Mouse (Mus musculus) heart, postnatal 4 days (tissue): ENCODE results near the gene Dvl1. TPM values are rescaled to one million over a fixed set of nuclear protein-coding genes. Genes with fewer than 3 reads are reported as not detected.

Experiments used
- DNase-seq: peaks from one replicate; pipeline ENCODE4 v3.0.0; 2021
- total RNA-seq, 2 experiments: library from RNA; stranded (reverse); gene quantifications; 2 replicates each; pipeline ENCODE4 v1.2.3; 2021

Gene Dvl1
- total RNA-seq, 2 experiments from 2014 or later: 32.8 to 33.2 TPM

GRCm38 (mm10) chr4:155908751-155909150 lies 61.5 kb downstream of the Dvl1 start:
- DNase-seq: peak; percentile 3

Other genes with a start within 250 kb of the Dvl1 start
- 10 to 100 TPM; 15.6 to 16.5 TPM for gene Slc35e2, start 246.0 kb upstream of the Dvl1 start, total RNA-seq
- 10 to 100 TPM; 30.1 to 32.3 TPM for gene Cdk11b, start 222.5 kb upstream of the Dvl1 start, total RNA-seq
- gene Gm10563, start 202.0 kb upstream of the Dvl1 start, total RNA-seq: not detected
- 10 to 100 TPM; 32.3 to 33.1 TPM for gene Mmp23, start 194.0 kb upstream of the Dvl1 start, total RNA-seq
- gene Mib2, start 178.2 kb upstream of the Dvl1 start, total RNA-seq: 10 to 100 TPM; 15.9 to 17.7 TPM
- 1 to 10 TPM; 3.5 to 4.7 TPM for gene Fndc10, start 153.1 kb upstream of the Dvl1 start, total RNA-seq
- 10 to 100 TPM; 60.3 to 64.9 TPM for gene Ssu72, start 142.6 kb upstream of the Dvl1 start, total RNA-seq
- under 1 TPM; 0.36 to 0.43 TPM for gene Tmem240, start 112.6 kb upstream of the Dvl1 start, total RNA-seq
- 10 to 100 TPM; 82.7 to 89.7 TPM for gene Atad3a, start 86.3 kb upstream of the Dvl1 start, total RNA-seq
- 10 to 100 TPM; 11.5 to 12.5 TPM for gene Vwa1, start 72.7 kb upstream of the Dvl1 start, total RNA-seq
- gene Tmem88b, start 61.5 kb upstream of the Dvl1 start, total RNA-seq: 1 to 10 TPM; 4.6 to 4.9 TPM
- gene Ankrd65, start 57.0 kb upstream of the Dvl1 start, total RNA-seq: not detected
- gene Mrpl20, start 44.5 kb upstream of the Dvl1 start, total RNA-seq: 10 to 100 TPM; 78.1 to 95.5 TPM
- gene Ccnl2, start 34.9 kb upstream of the Dvl1 start, total RNA-seq: 10 to 100 TPM; 58.2 to 59.4 TPM
- gene Aurkaip1, start 16.1 kb upstream of the Dvl1 start, total RNA-seq: 10 to 100 TPM; 78.9 to 84.2 TPM
- 10 to 100 TPM; 49.4 to 49.5 TPM for gene Mxra8, start 7.7 kb upstream of the Dvl1 start, total RNA-seq
- gene Tas1r3, start 16.0 kb downstream of the Dvl1 start, total RNA-seq: under 1 TPM; 0.14 to 0.20 TPM
- 10 to 100 TPM in 1 of 2 experiments, 1 to 10 TPM in 1; 6.6 to 11.2 TPM for gene Cptp, start 22.0 kb downstream of the Dvl1 start, total RNA-seq
- 10 to 100 TPM; 16.0 to 19.2 TPM for gene Ints11, start 22.1 kb downstream of the Dvl1 start, total RNA-seq
- gene Pusl1, start 44.4 kb downstream of the Dvl1 start, total RNA-seq: 10 to 100 TPM; 18.3 to 23.1 TPM
- 10 to 100 TPM; 16.9 to 21.4 TPM for gene Acap3, start 44.4 kb downstream of the Dvl1 start, total RNA-seq
- 10 to 100 TPM; 72.4 to 81.4 TPM for gene Ube2j2, start 96.4 kb downstream of the Dvl1 start, total RNA-seq
- 10 to 100 TPM; 14.7 to 15.2 TPM for gene C1qtnf12, start 114.9 kb downstream of the Dvl1 start, total RNA-seq
- gene B3galt6, start 145.2 kb downstream of the Dvl1 start, total RNA-seq: 1 to 10 TPM; 4.1 to 4.5 TPM
- 100 to 1,000 TPM; 107 to 109 TPM for gene Sdf4, start 145.5 kb downstream of the Dvl1 start, total RNA-seq
- under 1 TPM; 0.34 to 0.62 TPM for gene Tnfrsf4, start 166.4 kb downstream of the Dvl1 start, total RNA-seq
- gene Tnfrsf18, start 178.8 kb downstream of the Dvl1 start, total RNA-seq: under 1 TPM in 1 of 2 experiments, not detected in 1; 0.29 TPM
- under 1 TPM; 0.16 to 0.55 TPM for gene Ttll10, start 212.0 kb downstream of the Dvl1 start, total RNA-seq